Mouse (Mus musculus) forebrain, postnatal 0 days (tissue): ENCODE results near the gene Fgfr4. TPM values are rescaled to one million over a fixed set of nuclear protein-coding genes. Genes with fewer than 3 reads are reported as not detected.

ENCODE experiments used
- ATAC-seq: fragments of 200-750 bp; cut with Nextera tagmentation; 2 replicates; pipeline ENCODE4 v1.8.0; 2017; ENCODE audit warnings: mild to moderate bottlenecking, moderate library complexity
- DNase-seq: peaks from one replicate; pipeline ENCODE4 v3.0.0-alpha.2; 2015
- H3K27ac ChIP-seq: fragments of 300-500 bp; sonication (generic); 2 replicates; pipeline ENCODE4 v1.5.1; 2014; ENCODE audit warnings: low read depth, mild to moderate bottlenecking, antibody characterized with exemption, low read length, moderate library complexity, mixed read lengths
- H3K27me3 ChIP-seq: fragments of 300-500 bp; sonication (generic); 2 replicates; pipeline ENCODE4 v1.6.1; 2014; ENCODE audit warnings: mild to moderate bottlenecking, low read length, mixed read lengths; ENCODE audit not compliant: insufficient read depth
- H3K36me3 ChIP-seq: fragments of 300-500 bp; sonication (generic); 2 replicates; pipeline ENCODE4 v1.6.1; 2014; ENCODE audit warnings: mild to moderate bottlenecking, moderate library complexity; ENCODE audit not compliant: insufficient read depth
- H3K4me1 ChIP-seq: fragments of 300-500 bp; sonication (generic); 2 replicates; pipeline ENCODE4 v1.6.1; 2014; ENCODE audit warnings: antibody characterized with exemption; ENCODE audit not compliant: insufficient read depth
- H3K4me2 ChIP-seq: fragments of 300-500 bp; sonication (generic); 2 replicates; pipeline ENCODE4 v1.6.1; 2014; ENCODE audit warnings: low read depth, mild to moderate bottlenecking, moderate library complexity
- H3K4me3 ChIP-seq: fragments of 300-500 bp; sonication (generic); 2 replicates; pipeline ENCODE4 v1.5.1; 2014; ENCODE audit warnings: low read depth, low read length, mixed read lengths
- H3K9ac ChIP-seq: fragments of 300-500 bp; sonication (generic); 2 replicates; pipeline ENCODE4 v1.6.1; 2014; ENCODE audit warnings: mild to moderate bottlenecking
- H3K9me3 ChIP-seq: fragments of 300-500 bp; sonication (generic); 2 replicates; pipeline ENCODE4 v1.6.1; 2016; ENCODE audit warnings: low read length
- CTCF ChIP-seq: sonication (generic); IDR thresholded peaks from 2 replicates; pipeline ENCODE4 v1.5.1; 2016; ENCODE audit warnings: antibody characterized with exemption, control low read depth, low read depth
- WGBS: fragments of 180-500 bp; shearing (Covaris S2); extraction: QIAGEN DNeasy Blood & Tissue Kit; methylation state at CpG from one replicate; pipeline ENCODE4 v1.1.7; 2014; 5-methylcytosine and 5-hydroxymethylcytosine counted together
- polyA plus RNA-seq: library from polyadenylated mRNA; unstranded; fragments of >200 nt; fragmentation: Nextera tagmentation; extraction: Ambion mirVana; gene quantifications from 2 replicates; pipeline ENCODE4 v1.2.1, GENCODE M21; 2015
- total RNA-seq: library from RNA; depleted of rRNA; stranded (reverse); fragments of >200 nt; gene quantifications from 2 replicates; pipeline ENCODE4 v1.2.3, GENCODE M21; 2014; rRNA removed

Fgfr4 gene
- total and polyA plus RNA-seq, 2 experiments from 2014 or later, result 0.19 to 0.33 TPM

DNA sequence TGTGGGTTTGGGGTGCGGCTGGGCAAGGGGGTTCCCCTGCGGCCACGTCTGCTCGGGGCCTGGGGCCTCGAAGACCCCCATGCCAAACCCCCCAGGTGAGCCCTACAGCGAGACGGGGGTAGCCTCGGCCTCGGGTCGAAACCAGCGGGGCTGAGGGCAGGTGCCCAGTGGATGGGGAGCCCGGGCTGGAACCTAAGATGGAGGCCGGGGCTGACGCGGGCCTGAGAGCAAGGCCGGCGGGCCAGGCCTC is 58.5 kb downstream of the Fgfr4 start:
- TF ChIP-seq CTCF, result no peak
- ATAC-seq (peak; percentile 53), DNase-seq (no peak)
- H3K4me2 ChIP-seq, result peak overlapping the region; percentile 95
- peak overlapping the region; percentile 95 for H3K27ac ChIP-seq
- 4% methylated on average over 17 of the region's 17 CpGs for WGBS
- H3K4me1 ChIP-seq, result peaks cover 29% of the 10 kb centered on the region
- peaks cover 10% of the 10 kb centered on the region for H3K36me3 ChIP-seq
- H3K4me3 ChIP-seq, result peak overlapping the region; percentile 76
- H3K9ac ChIP-seq, result peak overlapping the region; percentile 83
- no peaks in the 10 kb centered on the region for H3K9me3 ChIP-seq
- no peaks in the 10 kb centered on the region for H3K27me3 ChIP-seq

DNA sequence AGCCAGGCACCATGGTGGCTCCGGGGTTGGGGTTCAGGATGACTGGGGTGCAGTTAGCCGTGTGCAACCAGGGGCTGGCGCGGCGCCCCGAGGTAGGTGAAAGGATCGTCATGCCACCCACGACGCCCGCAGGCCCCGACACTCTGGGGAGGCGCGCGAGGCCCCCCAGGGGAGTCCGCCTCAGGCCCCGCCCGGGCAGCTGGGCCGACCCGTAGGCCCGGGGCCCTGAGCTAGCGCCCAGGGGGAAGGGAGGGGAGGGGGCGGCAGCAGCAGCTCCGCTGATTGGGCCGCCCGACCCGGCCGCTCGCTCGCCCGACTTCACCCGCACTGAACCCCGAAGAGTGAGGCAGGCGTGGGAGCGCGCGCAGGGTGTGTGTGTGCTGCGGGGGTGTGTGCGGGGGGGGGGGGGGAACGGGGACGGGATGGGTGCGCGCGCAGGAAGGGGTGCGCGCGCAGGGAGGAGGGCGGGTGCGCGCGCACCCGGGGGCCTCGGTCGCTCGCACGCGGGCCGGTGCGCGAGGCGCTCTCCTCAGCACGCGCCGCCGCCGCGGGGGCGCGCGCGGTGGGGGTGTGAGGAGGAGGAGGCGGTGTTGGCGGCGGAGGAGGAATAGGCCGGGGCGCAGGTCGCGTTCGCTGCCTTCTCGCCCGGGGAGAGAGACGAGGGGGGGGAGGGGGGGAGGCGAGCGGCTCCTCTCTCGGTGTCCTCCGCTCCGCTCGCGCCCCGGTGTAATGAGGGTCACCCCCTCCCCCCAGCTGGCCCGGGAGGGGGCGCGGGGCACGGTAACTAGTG is 59.0 kb downstream of the Fgfr4 start:
- peaks cover 34% of the 10 kb centered on the region for H3K4me1 ChIP-seq
- H3K4me3 ChIP-seq, result peak overlapping the region; percentile 76
- peak overlapping the region; percentile 83 for H3K9ac ChIP-seq
- peak overlapping the region; percentile 95 for H3K4me2 ChIP-seq
- peaks cover 12% of the 10 kb centered on the region for H3K36me3 ChIP-seq
- peak; percentile 80 for ATAC-seq
- no peaks in the 10 kb centered on the region for H3K9me3 ChIP-seq
- H3K27ac ChIP-seq, result peak overlapping the region; percentile 95
- TF ChIP-seq CTCF, result no peak
- under 1% methylated on average over 25 of the region's 93 CpGs for WGBS
- no peaks in the 10 kb centered on the region for H3K27me3 ChIP-seq
- peak; percentile 97 for DNase-seq

- Histone ChIP-seq H3K36me3 (peaks cover 15% of the 10 kb centered on the region), H3K4me3 (peak overlapping the region; percentile 76), H3K9me3 (no peaks in the 10 kb centered on the region), H3K4me2 (peak overlapping the region; percentile 95), H3K27me3 (no peaks in the 10 kb centered on the region), H3K27ac (peak overlapping the region; percentile 95), H3K4me1 (peaks cover 34% of the 10 kb centered on the region), H3K9ac (peak overlapping the region; percentile 83)
- no peak for TF ChIP-seq CTCF
- WGBS, result 0% methylated on average over 7 of the region's 32 CpGs
- DNase-seq, result no peak
- peak; percentile 42 for ATAC-seq
These were observed 59.5 kb downstream of the Fgfr4 start for GRCm38 (mm10) chr13:55212011-55212360.

DNA sequence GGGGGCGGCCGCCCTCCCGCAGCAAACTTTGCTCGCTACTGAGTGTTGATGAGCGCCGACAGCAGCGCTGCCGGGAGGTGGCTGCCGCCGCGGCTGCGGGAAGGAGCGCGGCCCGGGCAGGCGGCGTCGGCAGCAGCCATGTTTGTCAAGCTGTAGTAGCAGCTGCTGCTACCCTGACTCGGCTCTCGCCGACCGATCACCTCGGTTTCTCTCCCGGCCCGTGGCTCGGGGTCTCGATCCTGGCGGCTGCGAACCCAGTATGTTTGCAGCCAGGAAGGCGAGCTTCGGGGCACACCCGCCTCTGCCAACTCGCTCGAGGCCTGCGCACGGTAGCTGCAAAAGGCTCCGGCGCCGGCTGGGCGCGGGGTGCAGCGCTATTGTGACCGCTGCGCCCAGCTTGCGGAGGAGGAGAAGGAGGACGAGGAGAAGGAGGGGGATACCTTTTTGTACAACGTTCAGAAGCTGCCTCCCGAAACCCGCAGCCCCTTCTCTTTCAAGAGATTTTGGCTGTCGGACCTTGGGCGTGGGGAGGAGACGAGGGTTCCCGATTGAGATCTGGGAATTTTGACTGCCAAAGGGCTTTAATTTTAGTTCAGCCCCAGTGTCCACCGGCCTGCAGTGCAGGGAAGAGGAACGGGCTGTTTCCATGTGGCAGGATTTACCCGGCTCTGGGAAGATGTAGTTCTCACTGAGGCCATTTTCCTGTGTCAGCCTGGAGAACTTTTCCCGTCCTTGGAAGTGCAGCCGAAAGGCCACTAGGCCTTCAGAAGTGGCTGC is 60.1 kb downstream of the Fgfr4 start:
- Histone ChIP-seq H3K9me3 (no peaks in the 10 kb centered on the region), H3K27ac (peak overlapping the region; percentile 95), H3K36me3 (peaks cover 19% of the 10 kb centered on the region), H3K9ac (peak overlapping the region; percentile 83), H3K4me3 (peak overlapping the region; percentile 76), H3K27me3 (no peaks in the 10 kb centered on the region), H3K4me2 (peak overlapping the region; percentile 95), H3K4me1 (peaks cover 34% of the 10 kb centered on the region)
- 0 out of 2 replicates have a peak, but pooled peaks have one; percentile 5 for TF ChIP-seq CTCF
- 3% methylated on average over 57 of the region's 58 CpGs for WGBS
- ATAC-seq, result peak; percentile 38
- DNase-seq, result peak; percentile 79

DNA sequence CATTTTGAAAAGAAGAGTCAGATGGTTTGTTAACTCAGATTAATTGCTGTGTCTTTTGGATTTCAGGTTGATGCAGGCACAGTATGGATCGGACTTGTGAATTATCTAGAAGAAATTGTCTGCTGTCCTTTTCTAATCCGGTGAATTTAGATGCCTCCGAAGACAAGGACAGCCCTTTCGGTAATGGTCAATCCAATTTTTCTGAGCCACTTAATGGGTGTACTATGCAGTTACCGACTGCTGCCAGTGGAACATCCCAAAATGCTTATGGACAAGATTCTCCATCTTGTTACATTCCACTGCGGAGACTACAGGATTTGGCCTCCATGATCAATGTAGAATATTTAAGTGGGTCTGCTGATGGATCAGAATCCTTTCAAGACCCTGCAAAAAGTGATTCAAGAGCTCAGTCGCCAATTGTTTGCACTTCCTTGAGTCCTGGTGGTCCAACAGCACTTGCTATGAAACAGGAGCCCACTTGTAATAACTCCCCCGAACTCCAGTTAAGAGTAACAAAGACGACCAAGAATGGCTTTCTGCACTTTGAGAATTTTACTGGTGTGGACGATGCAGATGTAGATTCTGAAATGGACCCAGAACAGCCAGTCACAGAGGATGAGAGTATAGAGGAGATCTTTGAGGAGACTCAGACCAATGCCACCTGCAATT is 60.8 kb downstream of the Fgfr4 start:
- WGBS, result 50% methylated on average over 10 of the region's 10 CpGs
- ATAC-seq, result no peak
- H3K9me3 ChIP-seq, result no peaks in the 10 kb centered on the region
- peaks cover 37% of the 10 kb centered on the region for H3K4me1 ChIP-seq
- peak overlapping the region; percentile 95 for H3K4me2 ChIP-seq
- peaks cover 21% of the 10 kb centered on the region for H3K36me3 ChIP-seq
- H3K4me3 ChIP-seq, result peak overlapping the region; percentile 76
- no peak for DNase-seq
- H3K27ac ChIP-seq, result peak overlapping the region; percentile 95
- peak overlapping the region; percentile 83 for H3K9ac ChIP-seq
- H3K27me3 ChIP-seq, result no peaks in the 10 kb centered on the region
- TF ChIP-seq CTCF, result 0 out of 2 replicates have a peak, but pooled peaks have one; percentile 1

Other genes starting within 250 kb of the Fgfr4 start
- 27.5 and 46.1 TPM in 2 replicates for gene Unc5a, start 203.2 kb upstream of the Fgfr4 start, total RNA-seq
- 19.8 and 22.5 TPM in 2 replicates for gene Unc5a, start 203.2 kb upstream of the Fgfr4 start, polyA plus RNA-seq
- gene Hk3, start 131.3 kb upstream of the Fgfr4 start, total RNA-seq, result 0.76 and 1.4 TPM in 2 replicates
- 0.48 and 0.65 TPM in 2 replicates for gene Hk3, start 131.3 kb upstream of the Fgfr4 start, polyA plus RNA-seq
- gene Uimc1, start 52.3 kb upstream of the Fgfr4 start, total RNA-seq, result 12.6 and 13.2 TPM in 2 replicates
- 12.2 and 13.3 TPM in 2 replicates for gene Uimc1, start 52.3 kb upstream of the Fgfr4 start, polyA plus RNA-seq
- gene Zfp346, start 47.3 kb upstream of the Fgfr4 start, total RNA-seq, result 24.8 and 32.8 TPM in 2 replicates
- 14.4 and 20.5 TPM in 2 replicates for gene Zfp346, start 47.3 kb upstream of the Fgfr4 start, polyA plus RNA-seq
- not detected in 2 replicates for gene Gm17617, start 19.1 kb upstream of the Fgfr4 start, total RNA-seq
- gene Gm17617, start 19.1 kb upstream of the Fgfr4 start, polyA plus RNA-seq, result not detected in 2 replicates
- 81.2 and 104 TPM in 2 replicates for gene Nsd1, start 57.1 kb downstream of the Fgfr4 start, total RNA-seq
- 37.5 and 48.2 TPM in 2 replicates for gene Nsd1, start 57.1 kb downstream of the Fgfr4 start, polyA plus RNA-seq
- 159 and 187 TPM in 2 replicates for gene Prelid1, start 167.9 kb downstream of the Fgfr4 start, total RNA-seq
- 313 and 316 TPM in 2 replicates for gene Prelid1, start 167.9 kb downstream of the Fgfr4 start, polyA plus RNA-seq
- 67.3 and 77.4 TPM in 2 replicates for gene Rab24, start 169.3 kb downstream of the Fgfr4 start, total RNA-seq
- 92.3 and 99.4 TPM in 2 replicates for gene Rab24, start 169.3 kb downstream of the Fgfr4 start, polyA plus RNA-seq
- 10.1 and 10.5 TPM in 2 replicates for gene Mxd3, start 177.2 kb downstream of the Fgfr4 start, total RNA-seq
- 7.3 and 9.4 TPM in 2 replicates for gene Mxd3, start 177.2 kb downstream of the Fgfr4 start, polyA plus RNA-seq
- gene Lman2, start 210.1 kb downstream of the Fgfr4 start, total RNA-seq, result 55.2 and 62.6 TPM in 2 replicates
- 32.8 TPM in 2 replicates for gene Lman2, start 210.1 kb downstream of the Fgfr4 start, polyA plus RNA-seq
- gene Rgs14, start 217.1 kb downstream of the Fgfr4 start, total RNA-seq, result 4.0 and 4.4 TPM in 2 replicates
- 2.5 and 3.9 TPM in 2 replicates for gene Rgs14, start 217.1 kb downstream of the Fgfr4 start, polyA plus RNA-seq
- gene Slc34a1, start 245.5 kb downstream of the Fgfr4 start, total RNA-seq, result 0.95 TPM in 1 of 2 replicates, not detected in the other
- 0.29 TPM in 1 of 2 replicates, not detected in the other for gene Slc34a1, start 245.5 kb downstream of the Fgfr4 start, polyA plus RNA-seq